Mouse (Mus musculus) right cerebral cortex, postnatal 14 days (tissue): Measurements from ENCODE around the gene Alg10b.
"Not testable (repeated sequence)": the region's sequence is repeated elsewhere in the genome, so short reads cannot be mapped to it uniquely, and the experiment has no call there.

ENCODE experiments used
- DNase-seq: peaks from one replicate; pipeline ENCODE4 v3.0.0; 2022

Alg10b gene

DNA sequence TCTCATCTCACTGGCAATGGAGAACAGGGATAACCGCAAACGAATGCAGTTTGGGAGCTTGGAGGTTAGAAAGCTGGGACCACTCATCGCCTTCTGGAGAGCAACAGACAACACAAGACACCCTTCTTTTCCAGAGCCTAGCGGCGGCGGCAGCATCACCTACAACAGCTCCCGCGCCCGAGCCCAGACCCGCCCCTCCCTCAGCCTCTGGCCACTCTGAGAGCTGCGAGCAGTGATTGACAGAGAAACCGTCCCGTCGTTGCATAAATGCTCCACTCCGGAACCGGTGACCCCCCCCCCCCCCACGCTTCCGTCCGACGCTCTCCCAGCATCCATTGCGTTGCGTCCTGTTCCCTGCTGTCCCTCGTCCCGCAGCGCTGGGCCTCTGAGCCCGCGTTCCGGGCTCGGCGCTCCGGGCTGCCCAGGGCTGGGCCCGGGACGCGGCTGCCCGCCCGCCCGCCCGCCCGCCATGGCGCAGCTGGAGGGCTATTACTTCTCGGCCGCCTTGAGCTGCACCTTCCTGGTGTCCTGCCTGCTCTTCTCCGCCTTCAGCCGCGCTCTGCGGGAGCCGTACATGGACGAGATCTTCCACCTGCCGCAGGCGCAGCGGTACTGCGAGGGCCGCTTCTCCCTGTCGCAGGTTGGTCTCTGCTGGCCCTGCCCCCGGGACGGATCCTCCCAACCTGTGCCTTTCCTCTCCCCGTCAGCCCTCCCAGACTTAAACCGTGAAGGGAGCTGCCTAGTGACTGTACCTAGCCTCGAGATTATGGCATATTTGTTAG, at the start of gene Alg10b:
TSS of gene Alg10b (plus strand) at position 343 of the 782 bp plus-strand sequence.
- peak; percentile 84 for DNase-seq

- not testable (repeated sequence) for DNase-seq
These were observed 41.0 kb upstream of the Alg10b start for GRCm38 (mm10) chr15:90183108-90183507.

GRCm38 (mm10) chr15:90183511-90183910, 40.6 kb upstream of the Alg10b start:
- no peak for DNase-seq

DNA sequence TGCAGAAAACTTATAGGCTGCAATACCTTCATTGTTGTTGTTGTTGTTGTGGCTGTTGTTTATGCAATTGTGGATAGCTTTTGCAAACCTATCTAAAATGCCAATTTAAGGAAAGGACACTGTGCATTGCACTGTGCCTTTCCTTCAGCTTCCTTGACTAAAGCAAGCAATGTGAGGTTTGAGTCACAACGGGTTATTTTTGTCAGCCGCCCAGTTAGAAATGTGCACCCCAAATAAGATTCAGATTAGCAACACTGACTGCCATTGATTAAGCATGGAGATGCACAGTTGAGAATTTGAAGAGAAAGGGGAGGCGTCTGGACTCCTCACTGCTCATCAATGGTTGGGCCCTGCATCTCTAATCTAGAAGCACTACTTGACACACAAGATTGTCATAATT, 39.4 kb upstream of the Alg10b start:
- DNase-seq = no peak

DNA sequence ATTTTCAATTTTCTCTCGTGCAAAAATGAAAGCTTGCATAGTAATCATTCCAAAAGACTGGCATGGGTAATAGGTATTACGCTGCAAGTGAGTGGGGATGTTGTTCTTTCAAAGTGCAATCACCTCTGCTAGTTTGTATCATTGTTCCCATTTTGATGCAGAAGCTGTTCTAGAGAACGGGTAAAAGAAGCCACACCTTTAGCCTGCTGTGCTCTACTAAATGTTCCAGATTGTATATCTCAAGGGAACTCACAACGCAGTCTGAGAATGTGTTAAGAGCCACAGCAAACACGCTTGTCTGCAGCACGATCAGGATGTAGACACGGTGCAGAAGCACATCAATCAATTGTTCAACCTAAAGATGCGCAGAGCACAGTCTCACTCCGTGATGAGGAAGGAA, 34.6 kb upstream of the Alg10b start:
- no peak for DNase-seq

- DNase-seq = no peak
These were observed 10.2 kb upstream of the Alg10b start for GRCm38 (mm10) chr15:90213946-90214345.

GRCm38 (mm10) chr15:90214913-90215312, 9.2 kb upstream of the Alg10b start:
- DNase-seq = peak; percentile 73

GRCm38 (mm10) chr15:90225058-90225575, 1.0 kb downstream of the Alg10b start:
- peak; percentile 29 for DNase-seq

GRCm38 (mm10) chr15:90237657-90238056, 13.5 kb downstream of the Alg10b start:
- DNase-seq = no peak

DNA sequence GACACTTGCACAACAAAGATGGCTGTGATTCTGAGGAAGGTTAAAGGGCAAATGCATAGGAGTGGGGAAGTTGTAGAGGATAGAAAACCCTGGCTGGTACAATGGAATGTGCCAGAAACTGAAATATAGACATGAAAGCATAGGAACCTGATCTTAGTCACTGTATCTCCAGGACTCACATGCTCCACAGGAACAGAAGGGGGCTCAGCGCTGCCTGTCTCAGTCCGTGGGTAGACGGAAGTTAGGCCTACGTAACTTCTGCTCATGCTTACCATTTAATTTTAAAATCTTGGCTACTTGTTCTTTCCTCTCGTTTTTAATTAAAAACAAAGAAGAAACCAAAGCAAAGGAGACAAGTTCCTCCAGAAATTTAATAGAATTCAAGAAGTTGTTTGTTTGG, 20.0 kb downstream of the Alg10b start:
- peak; percentile 38 for DNase-seq

DNA sequence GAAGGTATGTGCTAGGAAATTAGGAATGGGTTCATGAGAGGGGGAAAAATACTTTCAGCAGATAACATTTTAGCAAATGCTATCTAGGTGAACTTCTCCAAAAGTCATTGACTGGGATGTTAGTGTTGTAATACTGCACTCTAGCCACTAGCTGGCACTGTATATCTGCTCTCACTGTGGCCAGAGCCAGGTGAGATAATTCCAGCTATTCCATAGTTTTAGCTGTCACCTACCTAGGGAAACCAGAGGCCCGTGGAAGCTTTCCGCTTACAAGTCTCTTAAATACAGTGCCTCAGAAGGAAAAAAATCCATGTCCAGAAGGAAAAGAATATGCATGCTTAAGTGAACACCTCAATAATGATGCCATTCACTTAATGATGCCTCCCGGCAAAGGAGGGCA, 25.6 kb downstream of the Alg10b start:
- no peak for DNase-seq

- no peak for DNase-seq
These were observed 58.8 kb downstream of the Alg10b start for GRCm38 (mm10) chr15:90282876-90283275.
